Mouse (Mus musculus) lung, postnatal 0 days (tissue): Measurements from ENCODE around the gene Prkch. TPM values are rescaled to one million over a fixed set of nuclear protein-coding genes. Genes with fewer than 3 reads are reported as not detected.

ENCODE experiments used
- ATAC-seq: fragments of 200-750 bp; cut with Nextera tagmentation; 2 replicates; pipeline ENCODE4 v1.8.0; 2017; ENCODE audit warnings: moderate library complexity
- DNase-seq: peaks from one replicate; pipeline ENCODE4 v3.0.0-alpha.2; 2016; ENCODE audit warnings: low spot score
- H3K27ac ChIP-seq: fragments of 300-500 bp; sonication (generic); 2 replicates; pipeline ENCODE4 v1.5.1; 2014; ENCODE audit warnings: antibody characterized with exemption, mild to moderate bottlenecking, low read length, mixed read lengths
- H3K27me3 ChIP-seq: fragments of 300-500 bp; sonication (generic); replicated peaks from 2 replicates; pipeline ENCODE4 v1.6.1; 2014; ENCODE audit warnings: low read length, mixed read lengths; ENCODE audit not compliant: insufficient read depth
- H3K36me3 ChIP-seq: fragments of 300-500 bp; sonication (generic); 2 replicates; pipeline ENCODE4 v1.6.1; 2014; ENCODE audit warnings: low read length, mixed read lengths; ENCODE audit not compliant: insufficient read depth
- H3K4me1 ChIP-seq: fragments of 300-500 bp; sonication (generic); 2 replicates; pipeline ENCODE4 v1.6.1; 2014; ENCODE audit warnings: antibody characterized with exemption, low read depth, low read length, mixed read lengths; ENCODE audit not compliant: insufficient read depth
- H3K4me2 ChIP-seq: fragments of 300-500 bp; sonication (generic); replicated peaks from 2 replicates; pipeline ENCODE4 v1.6.1; 2014; ENCODE audit warnings: low read depth, mild to moderate bottlenecking, low read length, moderate library complexity, mixed read lengths
- H3K4me3 ChIP-seq: fragments of 300-500 bp; sonication (generic); 2 replicates; pipeline ENCODE4 v1.5.1; 2014; ENCODE audit warnings: low read depth, low read length
- H3K9ac ChIP-seq: fragments of 300-500 bp; sonication (generic); replicated peaks from 2 replicates; pipeline ENCODE4 v1.6.1; 2014; ENCODE audit warnings: low read depth, mild to moderate bottlenecking
- H3K9me3 ChIP-seq: fragments of 300-500 bp; sonication (generic); 2 replicates; pipeline ENCODE4 v1.6.1; 2016; ENCODE audit warnings: low read length, mixed read lengths
- CTCF ChIP-seq: IDR thresholded peaks from 2 replicates; pipeline ENCODE4 v1.5.1; 2016; ENCODE audit warnings: antibody characterized with exemption, mild to moderate bottlenecking
- EP300 ChIP-seq: IDR thresholded peaks from 2 replicates; pipeline ENCODE4 v1.6.1; 2016; ENCODE audit warnings: antibody characterized with exemption, mild to moderate bottlenecking, control low read depth
- WGBS: fragments of 180-500 bp; shearing (Covaris S2); extraction: QIAGEN DNeasy Blood & Tissue Kit; methylation state at CpG from one replicate; pipeline ENCODE4 v1.1.7; 2014; 5-methylcytosine and 5-hydroxymethylcytosine counted together
- polyA plus RNA-seq: library from polyadenylated mRNA; unstranded; fragments of >200 nt; fragmentation: Nextera tagmentation; extraction: Ambion mirVana; gene quantifications from 2 replicates; pipeline ENCODE4 v1.2.1, GENCODE M21; 2015

Prkch gene
- polyA plus RNA-seq, 1 experiment from 2014 or later: 20.0 TPM

DNA sequence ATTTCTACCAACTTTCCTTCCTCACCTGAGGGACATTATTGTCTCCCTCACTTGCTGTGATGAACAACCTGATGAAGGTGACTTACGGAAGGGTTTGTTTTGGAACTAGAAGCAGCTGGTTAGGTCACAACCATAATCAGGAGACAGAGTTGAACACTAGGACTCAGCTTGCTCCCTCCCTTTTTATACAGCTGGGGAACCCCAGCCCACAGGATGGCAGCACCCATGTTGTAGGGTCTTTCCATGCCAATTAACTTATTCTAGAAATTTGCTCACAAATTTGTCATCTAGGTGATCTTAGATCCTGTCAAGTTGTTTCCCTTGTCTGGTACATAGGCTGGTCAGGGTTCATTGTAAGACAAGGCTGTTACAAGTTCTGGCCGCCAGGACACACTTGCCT is 130.7 kb downstream of the Prkch start:
- no peak for TF ChIP-seq EP300
- no peak for TF ChIP-seq CTCF
- 94% methylated on average over 2 of the region's 2 CpGs for WGBS
- Histone ChIP-seq H3K36me3 (no peaks in the 10 kb centered on the region), H3K4me1 (no peaks in the 10 kb centered on the region), H3K4me3 (no peak overlapping the region), H3K9me3 (no peaks in the 10 kb centered on the region), H3K27ac (no peak overlapping the region), H3K9ac (no peak overlapping the region), H3K27me3 (no peaks in the 10 kb centered on the region), H3K4me2 (no peak overlapping the region)
- no peak for ATAC-seq
- no peak for DNase-seq

DNA sequence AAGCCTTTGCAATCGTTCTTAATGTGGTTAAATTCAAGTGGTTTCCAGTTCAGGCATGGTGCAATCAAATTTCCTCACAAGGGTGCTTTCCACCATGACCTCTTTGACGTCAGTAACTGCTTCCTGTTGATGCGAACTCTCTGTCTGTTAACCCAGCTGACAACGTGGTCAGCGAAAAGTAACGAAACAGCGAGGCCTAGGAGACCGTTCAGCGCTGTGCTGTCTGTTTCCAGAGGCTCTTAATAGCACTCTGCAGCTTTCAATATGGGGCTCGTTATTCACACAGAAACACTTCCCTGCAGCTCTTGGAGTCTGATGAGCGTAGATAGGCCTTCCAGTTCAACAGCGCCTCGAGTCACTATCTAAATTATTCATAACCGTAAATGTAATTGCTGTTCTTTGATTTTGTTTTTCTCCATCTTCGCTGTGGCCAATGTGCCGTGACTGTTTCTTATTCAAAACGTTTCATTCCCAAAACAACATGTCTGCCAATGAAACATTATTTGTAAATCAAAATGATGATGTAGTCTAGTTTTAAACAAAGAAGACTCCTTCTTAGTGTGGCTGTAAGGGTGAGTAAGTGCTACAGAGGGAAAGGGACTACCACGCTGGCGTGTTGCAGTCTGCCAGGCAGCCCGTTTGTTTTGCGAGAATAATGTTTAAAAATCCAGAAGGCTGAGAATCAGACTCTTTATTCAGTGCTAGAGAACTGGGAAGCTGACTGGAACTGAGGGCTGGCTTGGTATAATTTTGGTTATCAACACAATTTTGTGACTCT is 131.5 kb downstream of the Prkch start:
- Histone ChIP-seq H3K27ac (peak overlapping the region; percentile 0; the same call in 1 of the 2 replicates), H3K4me2 (no peak overlapping the region), H3K9me3 (no peaks in the 10 kb centered on the region), H3K4me1 (no peaks in the 10 kb centered on the region), H3K27me3 (no peaks in the 10 kb centered on the region), H3K36me3 (no peaks in the 10 kb centered on the region), H3K4me3 (no peak overlapping the region), H3K9ac (no peak overlapping the region)
- DNase-seq: peak; percentile 81
- ATAC-seq: peak; percentile 62
- TF ChIP-seq EP300: peak; percentile 87
- TF ChIP-seq CTCF: no peak
- 59% methylated on average over 21 of the region's 21 CpGs for WGBS

DNA sequence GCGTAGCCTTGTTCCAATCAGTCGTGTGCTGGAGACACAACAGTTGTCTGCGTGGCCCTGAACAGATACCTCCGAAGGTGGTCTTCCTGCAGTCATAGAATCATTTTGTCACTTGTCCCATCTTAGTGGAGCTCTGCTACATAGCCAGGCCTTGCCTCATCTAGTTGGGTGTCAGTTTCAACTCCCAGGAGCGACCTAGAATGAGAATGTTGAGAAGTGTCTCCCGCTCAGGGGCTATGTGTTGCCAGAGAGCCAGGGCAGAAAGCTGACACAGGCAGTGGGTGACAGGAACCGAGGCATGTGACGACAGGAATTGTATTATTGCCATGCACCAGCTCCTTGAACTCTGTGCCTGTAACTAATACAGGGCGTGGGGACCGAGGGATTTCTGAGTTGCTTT is 133.4 kb downstream of the Prkch start:
- Histone ChIP-seq H3K9ac (no peak overlapping the region), H3K9me3 (no peaks in the 10 kb centered on the region), H3K36me3 (no peaks in the 10 kb centered on the region), H3K4me3 (no peak overlapping the region), H3K4me1 (no peaks in the 10 kb centered on the region), H3K27me3 (no peaks in the 10 kb centered on the region), H3K4me2 (no peak overlapping the region), H3K27ac (no peak overlapping the region)
- no peak for TF ChIP-seq CTCF
- no peak for TF ChIP-seq EP300
- 88% methylated on average over 10 of the region's 10 CpGs for WGBS
- ATAC-seq: no peak
- DNase-seq: no peak

DNA sequence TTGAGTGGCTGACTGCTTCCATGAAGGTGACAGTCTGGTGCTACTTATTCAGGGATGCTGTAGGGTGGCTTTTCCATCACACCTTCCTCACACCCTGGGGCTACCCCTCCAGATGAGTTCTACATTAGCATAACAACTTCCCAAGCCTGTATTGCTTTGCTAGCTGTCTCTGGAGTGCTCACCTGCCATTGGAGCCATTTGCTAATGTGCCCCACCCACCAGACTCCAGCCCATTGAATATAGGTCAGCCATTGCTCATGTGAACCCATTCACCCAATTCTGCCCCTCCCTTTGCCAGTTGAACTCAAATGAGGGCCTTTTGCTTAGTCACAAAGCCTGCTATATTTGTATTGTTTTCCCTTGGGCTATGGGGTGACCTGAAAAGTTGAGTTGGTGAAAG is 135.2 kb downstream of the Prkch start:
- H3K27ac ChIP-seq: no peak overlapping the region
- H3K9me3 ChIP-seq: no peaks in the 10 kb centered on the region
- no peak for TF ChIP-seq CTCF
- TF ChIP-seq EP300: no peak
- no peak overlapping the region for H3K9ac ChIP-seq
- H3K4me3 ChIP-seq: no peak overlapping the region
- H3K27me3 ChIP-seq: no peaks in the 10 kb centered on the region
- H3K36me3 ChIP-seq: no peaks in the 10 kb centered on the region
- ATAC-seq (no peak), DNase-seq (no peak)
- no peak overlapping the region for H3K4me2 ChIP-seq
- H3K4me1 ChIP-seq: no peaks in the 10 kb centered on the region

DNA sequence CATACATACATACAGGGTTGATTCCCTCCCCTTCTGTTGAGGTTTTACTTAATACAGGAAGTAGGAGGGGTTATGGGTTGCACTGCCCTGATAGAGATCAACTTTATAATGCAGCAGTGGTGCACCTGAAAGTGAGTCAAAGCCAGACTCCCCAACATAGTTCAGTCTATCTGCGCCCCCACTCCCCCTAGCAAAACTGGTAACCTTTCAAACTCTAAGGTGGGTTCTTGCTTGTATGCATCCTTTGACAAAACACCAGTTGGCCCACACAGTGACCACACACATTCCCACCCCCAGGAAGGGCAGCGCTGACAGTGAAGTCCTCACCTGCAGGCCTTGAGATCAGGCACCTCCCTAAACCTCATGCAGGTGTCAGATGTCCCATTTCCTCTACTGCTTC is 135.9 kb downstream of the Prkch start:
- Histone ChIP-seq H3K4me3 (no peak overlapping the region), H3K36me3 (no peaks in the 10 kb centered on the region), H3K4me1 (no peaks in the 10 kb centered on the region), H3K27me3 (no peaks in the 10 kb centered on the region), H3K27ac (no peak overlapping the region), H3K9me3 (no peaks in the 10 kb centered on the region), H3K4me2 (no peak overlapping the region), H3K9ac (no peak overlapping the region)
- 97% methylated on average over 2 of the region's 2 CpGs for WGBS
- TF ChIP-seq EP300 (no peak), CTCF (no peak)
- ATAC-seq (no peak), DNase-seq (no peak)

DNA sequence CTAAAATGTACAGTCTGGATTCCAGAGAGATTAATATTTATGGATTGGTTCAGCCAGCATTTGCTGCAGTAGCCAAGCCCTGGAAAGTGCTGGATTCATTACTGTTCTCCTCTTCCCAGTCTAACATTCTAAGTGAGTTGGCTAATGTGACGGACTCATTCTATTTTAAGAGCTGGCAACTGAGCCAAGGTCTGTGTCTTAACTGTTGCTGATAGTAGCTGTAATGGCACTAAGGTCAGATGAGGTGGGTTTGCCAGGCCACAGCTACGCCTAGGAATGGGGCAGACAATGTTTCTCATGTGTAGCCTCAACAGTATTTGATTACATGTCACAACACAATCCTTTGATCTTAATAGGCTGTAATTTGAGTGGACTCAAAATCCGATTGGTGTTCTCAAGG is 137.5 kb downstream of the Prkch start:
- 69% methylated on average over 3 of the region's 3 CpGs for WGBS
- Histone ChIP-seq H3K27ac (no peak overlapping the region), H3K27me3 (no peaks in the 10 kb centered on the region), H3K4me1 (no peaks in the 10 kb centered on the region), H3K4me2 (no peak overlapping the region), H3K9me3 (no peaks in the 10 kb centered on the region), H3K4me3 (no peak overlapping the region), H3K36me3 (no peaks in the 10 kb centered on the region), H3K9ac (no peak overlapping the region)
- no peak for DNase-seq
- TF ChIP-seq CTCF (no peak), EP300 (no peak)
- no peak for ATAC-seq
